Mouse (Mus musculus) embryonic fibroblast, embryonic 13.5 days (primary cell): ENCODE results near the gene Cckbr. TPM values are rescaled to one million over a fixed set of nuclear protein-coding genes. Genes with fewer than 3 reads are reported as not detected.

Experiments used
- H3K27ac ChIP-seq: 2 replicates; pipeline ENCODE4 v1.5.1; 2012; ENCODE audit warnings: low read length, control low read depth, inconsistent platforms; ENCODE audit not compliant: insufficient read depth
- H3K4me1 ChIP-seq: 2 replicates; pipeline ENCODE4 v1.6.1; 2011; ENCODE audit warnings: low read length; ENCODE audit not compliant: control insufficient read depth, insufficient read depth
- H3K4me3 ChIP-seq: 2 replicates; pipeline ENCODE4 v1.5.1; 2011; ENCODE audit warnings: mild to moderate bottlenecking, control low read depth, low read length; ENCODE audit not compliant: insufficient read depth
- CTCF ChIP-seq: IDR thresholded peaks from 2 replicates; pipeline ENCODE4 v1.5.1; 2011; ENCODE audit warnings: mild to moderate bottlenecking, control low read depth, low read length, moderate library complexity, borderline replicate concordance; ENCODE audit not compliant: insufficient read depth
- POLR2A ChIP-seq: IDR thresholded peaks from 2 replicates; pipeline ENCODE4 v1.6.1; 2011; ENCODE audit warnings: low read depth, mild to moderate bottlenecking, control low read depth, low read length, moderate library complexity
- polyA plus RNA-seq: library from polyadenylated mRNA; stranded (reverse); fragments of >200 nt; gene quantifications from 2 replicates; pipeline ENCODE4 v1.2.4, GENCODE M21; 2011; ENCODE audit warnings: low read depth; ENCODE audit not compliant: missing spikeins, insufficient read length

The Cckbr gene
- polyA plus RNA-seq, 1 experiment: not detected

GRCm38 (mm10) chr7:105516669-105517360 lies 91.3 kb downstream of the Cckbr start:
- Histone ChIP-seq H3K4me3 (no peak overlapping the region), H3K27ac (no peak overlapping the region), H3K4me1 (peaks cover 24% of the 10 kb centered on the region)
- TF ChIP-seq CTCF: no peak
- no peak for TF ChIP-seq POLR2A

GRCm38 (mm10) chr7:105519336-105519735 lies 93.8 kb downstream of the Cckbr start:
- Histone ChIP-seq H3K4me1 (peaks cover 18% of the 10 kb centered on the region), H3K4me3 (no peak overlapping the region), H3K27ac (peak overlapping the region; percentile 49; the same call in 1 of the 2 replicates)
- no peak for TF ChIP-seq CTCF
- no peak for TF ChIP-seq POLR2A

- Histone ChIP-seq H3K4me3 (no peak overlapping the region), H3K4me1 (peaks cover 13% of the 10 kb centered on the region), H3K27ac (peak overlapping the region; percentile 75)
- no peak for TF ChIP-seq CTCF
- TF ChIP-seq POLR2A: no peak
These were observed 94.2 kb downstream of the Cckbr start for GRCm38 (mm10) chr7:105519771-105520170.

- H3K27ac ChIP-seq: peak overlapping the region; percentile 75
- H3K4me3 ChIP-seq: no peak overlapping the region
- no peak for TF ChIP-seq POLR2A
- TF ChIP-seq CTCF: no peak
- peaks cover 12% of the 10 kb centered on the region for H3K4me1 ChIP-seq
These were observed 94.7 kb downstream of the Cckbr start for GRCm38 (mm10) chr7:105520201-105520600.

Other genes with a start within 250 kb of the Cckbr start
- not detected in 2 replicates for gene Olfr685, start 239.7 kb upstream of the Cckbr start, polyA plus RNA-seq
- not detected in 2 replicates for gene Olfr686, start 218.2 kb upstream of the Cckbr start, polyA plus RNA-seq
- gene Olfr688, start 137.6 kb upstream of the Cckbr start, polyA plus RNA-seq: not detected in 2 replicates
- gene Olfr689, start 114.6 kb upstream of the Cckbr start, polyA plus RNA-seq: not detected in 2 replicates
- gene Olfr690, start 91.6 kb upstream of the Cckbr start, polyA plus RNA-seq: not detected in 2 replicates
- gene Olfr691, start 83.5 kb upstream of the Cckbr start, polyA plus RNA-seq: not detected in 2 replicates
- gene Olfr692, start 57.5 kb upstream of the Cckbr start, polyA plus RNA-seq: not detected in 2 replicates
- gene Gm5901, start 50.7 kb upstream of the Cckbr start, polyA plus RNA-seq: not detected in 2 replicates
- 25.4 and 30.0 TPM in 2 replicates for gene Fam160a2, start 25.7 kb upstream of the Cckbr start, polyA plus RNA-seq
- not detected in 2 replicates for gene Cnga4, start 21.2 kb upstream of the Cckbr start, polyA plus RNA-seq
- gene Cavin3, start 56.6 kb downstream of the Cckbr start, polyA plus RNA-seq: 89.7 and 95.1 TPM in 2 replicates
- gene Smpd1, start 128.6 kb downstream of the Cckbr start, polyA plus RNA-seq: 52.8 and 53.5 TPM in 2 replicates
- gene Apbb1, start 155.9 kb downstream of the Cckbr start, polyA plus RNA-seq: 10.9 and 11.2 TPM in 2 replicates
- gene Hpx, start 174.4 kb downstream of the Cckbr start, polyA plus RNA-seq: 1.3 TPM in 1 of 2 replicates, not detected in the other
- gene Trim3, start 207.8 kb downstream of the Cckbr start, polyA plus RNA-seq: 54.7 and 60.8 TPM in 2 replicates
- gene Timm10b, start 214.3 kb downstream of the Cckbr start, polyA plus RNA-seq: 51.4 and 59.6 TPM in 2 replicates
- 43.6 and 48.8 TPM in 2 replicates for gene Arfip2, start 214.7 kb downstream of the Cckbr start, polyA plus RNA-seq
- gene Gm45799, start 214.8 kb downstream of the Cckbr start, polyA plus RNA-seq: 25.5 and 27.1 TPM in 2 replicates
- 1.6 and 3.1 TPM in 2 replicates for gene Dnhd1, start 225.1 kb downstream of the Cckbr start, polyA plus RNA-seq